Mouse (Mus musculus) cerebellum, adult 11 months (tissue): ENCODE results near the gene Utrn.

ENCODE experiments used
- DNase-seq: peaks from one replicate; pipeline ENCODE4 v3.0.0; 2022

Utrn gene

GRCm38 (mm10) chr10:12377727-12378126, 491.4 kb downstream of the Utrn start:
- no peak for DNase-seq

GRCm38 (mm10) chr10:12376015-12376414, 493.1 kb downstream of the Utrn start:
- DNase-seq, result no peak

GRCm38 (mm10) chr10:12374741-12375140, 494.4 kb downstream of the Utrn start:
- DNase-seq, result no peak

- no peak for DNase-seq
Observed at GRCm38 (mm10) chr10:12354556-12354955, 514.6 kb downstream of the Utrn start.

GRCm38 (mm10) chr10:12354106-12354505, 515.1 kb downstream of the Utrn start:
- no peak for DNase-seq

GRCm38 (mm10) chr10:12339704-12340558, 529.2 kb downstream of the Utrn start:
- no peak for DNase-seq

- no peak for DNase-seq
Observed at GRCm38 (mm10) chr10:12339005-12339703, 530.0 kb downstream of the Utrn start.
